Mouse (Mus musculus): Measurements from ENCODE around the gene Lmntd1. TPM values are rescaled to one million over a fixed set of nuclear protein-coding genes. Genes with fewer than 3 reads are reported as not detected.

Gene Lmntd1
- total RNA-seq, 4 experiments from 2014 or later: 0.15 TPM; not detected in 3

DNA sequence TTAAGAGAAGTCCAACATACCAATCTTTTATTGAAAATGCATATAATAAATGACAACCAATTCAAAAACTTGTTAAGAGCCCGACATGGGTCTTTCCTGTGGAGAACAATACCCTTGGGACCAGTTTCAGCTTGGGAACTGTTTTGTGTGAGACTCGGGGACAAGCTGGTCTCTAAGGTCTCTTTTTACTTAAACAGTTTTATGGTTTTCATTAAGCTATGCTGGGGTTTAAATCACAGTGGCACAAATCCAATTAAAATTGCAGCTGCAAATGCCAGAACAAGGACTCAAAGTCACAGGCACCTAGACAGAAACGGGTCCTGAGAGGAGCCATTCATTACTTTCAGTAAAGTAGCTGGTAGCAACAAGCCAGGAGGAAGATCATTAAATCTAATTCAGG is 8.9 kb downstream of the Lmntd1 start:
- no peak for DNase-seq (ENCODE audit: low spot score in 2 of 2)

DNA sequence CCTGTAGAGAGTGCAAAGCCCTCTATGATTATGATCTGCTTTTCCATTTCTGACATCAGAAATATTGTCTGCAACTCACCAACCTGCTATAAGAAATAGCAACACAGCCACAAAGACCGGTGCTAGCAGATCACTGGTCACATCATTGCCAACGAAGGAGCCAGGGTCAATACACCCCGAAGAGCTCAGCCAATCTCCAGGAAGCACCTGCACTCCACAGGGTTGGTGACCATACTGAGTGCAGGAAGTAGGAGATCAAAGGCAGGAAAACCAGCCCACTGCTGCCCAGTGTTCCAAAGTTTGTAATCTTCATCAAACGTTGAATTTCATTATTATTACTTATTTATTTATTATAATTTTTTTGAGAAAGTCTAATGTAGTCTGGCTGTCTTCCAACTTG is 9.5 kb downstream of the Lmntd1 start:
- no peak for DNase-seq (ENCODE audit: low spot score in 2 of 2)

DNA sequence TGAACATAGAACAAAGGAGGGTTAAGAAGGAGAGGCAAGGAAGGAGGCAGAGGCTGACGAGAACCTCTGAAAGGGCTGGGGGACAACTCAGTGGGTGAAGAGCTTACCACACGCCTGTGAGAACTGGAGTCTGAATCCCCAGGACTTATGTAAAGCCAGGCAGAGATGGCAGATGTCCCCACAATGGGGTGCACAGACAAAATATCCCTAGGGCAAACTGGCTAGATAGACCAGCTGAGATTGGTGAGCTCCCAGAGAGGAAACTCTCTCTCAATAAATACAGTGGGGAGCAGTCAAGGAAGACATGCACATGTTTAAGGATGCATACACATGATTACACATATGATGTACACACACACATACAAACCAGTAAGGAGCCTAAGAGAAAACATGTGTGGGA is 10.0 kb downstream of the Lmntd1 start:
- no peak for DNase-seq (ENCODE audit: low spot score in 2 of 2)

DNA sequence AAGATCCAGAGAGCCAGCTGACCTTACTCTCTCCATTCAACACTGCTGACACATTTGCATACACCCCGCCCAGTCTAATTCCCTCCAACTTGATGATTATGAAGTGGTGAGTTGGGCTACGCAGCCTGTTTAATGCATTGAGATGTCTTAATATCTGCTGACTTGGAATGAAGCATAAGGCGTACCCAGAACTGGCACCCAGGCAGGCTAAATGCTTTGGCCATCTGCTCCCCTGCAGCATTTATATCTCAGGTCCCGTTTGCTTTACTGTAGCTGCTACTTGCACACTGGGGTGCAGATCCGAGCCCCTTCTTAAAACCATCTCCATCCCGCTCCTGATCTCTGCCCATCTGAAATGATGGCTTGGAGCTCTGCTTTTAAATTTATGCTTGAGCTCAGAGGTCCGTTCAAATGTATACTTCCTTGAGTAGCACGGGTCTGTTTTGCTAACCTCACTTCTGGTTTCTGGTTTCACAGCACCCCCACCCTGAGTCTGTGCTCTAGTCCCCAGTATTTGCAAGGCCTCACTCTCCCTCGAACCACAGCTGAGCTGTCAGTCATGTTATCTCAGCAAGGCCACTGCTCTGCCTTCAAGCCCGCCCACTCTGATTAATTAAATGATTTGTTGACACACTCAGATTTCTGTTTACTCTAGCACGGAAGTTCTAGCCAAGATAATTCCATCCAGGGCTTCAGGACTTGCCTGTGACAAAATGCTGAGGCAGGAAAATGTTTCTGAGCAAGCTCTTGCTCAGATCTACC is 15.1 kb downstream of the Lmntd1 start:
- DNase-seq (ENCODE audit: low spot score in 2 of 2): no peak

DNA sequence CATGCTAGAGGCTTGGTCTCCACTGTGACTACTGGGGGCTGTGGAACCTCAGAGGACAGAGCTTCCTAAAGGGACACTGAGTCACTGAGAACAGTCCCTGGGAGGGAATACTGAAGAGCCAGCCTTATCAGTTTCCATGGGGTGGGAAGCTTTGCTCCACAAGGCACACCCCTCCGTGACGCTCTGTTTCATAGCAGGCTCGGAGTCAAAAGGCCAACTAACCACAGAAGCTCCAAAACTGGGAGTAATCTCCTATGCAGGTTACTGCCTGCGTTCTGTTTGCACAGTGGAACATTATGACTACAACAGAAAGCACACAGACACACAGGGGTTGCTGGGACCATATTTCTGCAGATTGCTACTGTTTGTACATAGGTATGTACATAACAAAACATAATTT is 18.2 kb downstream of the Lmntd1 start:
- DNase-seq (ENCODE audit: low spot score in 2 of 2): no peak

DNA sequence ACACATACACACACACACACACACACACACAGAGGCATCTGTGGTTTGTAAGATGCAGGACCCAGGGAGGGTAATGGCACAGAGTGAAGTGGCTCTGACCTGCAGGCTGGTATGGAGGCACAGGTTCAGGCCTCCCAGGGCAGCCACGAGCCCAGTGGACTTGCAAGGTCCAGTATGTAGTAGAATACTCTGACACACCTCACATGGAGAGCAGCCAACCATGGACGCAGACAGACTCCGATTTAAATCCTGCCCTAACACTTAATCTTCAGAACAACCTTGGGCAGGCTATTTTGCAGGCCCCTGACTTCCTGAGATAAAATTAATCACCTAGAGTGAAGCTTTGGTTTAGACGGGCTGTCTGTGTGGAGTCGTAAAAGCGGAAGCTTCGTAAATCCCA is 20.1 kb downstream of the Lmntd1 start:
- DNase-seq (ENCODE audit: low spot score in 2 of 2): no peak

DNA sequence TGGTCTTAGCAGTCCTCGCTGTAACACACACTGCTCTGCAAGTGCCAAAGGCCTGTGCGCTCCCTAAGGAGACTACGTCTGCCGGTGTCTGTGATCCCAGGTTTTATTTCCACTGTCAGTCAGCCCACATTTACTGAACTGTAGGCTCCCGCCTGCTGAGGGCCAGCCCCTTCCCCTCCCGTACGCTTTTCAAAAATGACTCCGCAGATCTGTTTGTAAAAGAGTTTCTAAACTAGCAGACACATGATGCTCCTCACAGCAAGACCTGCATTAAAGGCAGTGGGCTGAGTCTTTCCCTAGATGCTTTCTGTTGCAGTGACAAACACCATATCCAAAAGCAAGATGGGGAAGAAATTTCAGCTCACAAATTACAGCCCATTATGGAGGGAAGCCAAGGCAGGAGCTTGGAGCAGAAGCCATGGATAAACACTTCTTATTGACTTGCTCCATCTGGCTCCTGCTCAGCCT is 21.6 kb downstream of the Lmntd1 start:
- no peak for DNase-seq (ENCODE audit: low spot score in 2 of 2)

DNA sequence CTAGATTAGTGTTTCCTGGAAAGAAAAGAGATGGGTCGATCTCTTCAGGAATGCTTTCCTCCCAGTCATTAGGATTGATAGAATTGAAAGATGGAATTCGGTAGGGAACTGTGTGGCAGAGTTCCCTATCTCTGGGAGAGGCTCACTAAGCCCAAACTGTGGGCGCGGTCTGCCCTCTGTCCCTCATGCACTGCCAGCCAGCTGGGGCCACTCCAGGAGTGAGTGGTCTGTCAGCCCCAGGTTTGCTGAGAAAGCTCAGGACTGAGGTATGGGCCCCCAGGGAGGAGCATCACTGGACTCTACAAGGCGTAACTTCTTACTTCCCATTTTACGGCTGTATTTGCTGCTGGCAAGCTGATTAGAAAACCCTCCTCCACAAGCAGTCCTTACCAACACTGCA is 22.1 kb downstream of the Lmntd1 start:
- DNase-seq (ENCODE audit: low spot score in 2 of 2): no peak

DNA sequence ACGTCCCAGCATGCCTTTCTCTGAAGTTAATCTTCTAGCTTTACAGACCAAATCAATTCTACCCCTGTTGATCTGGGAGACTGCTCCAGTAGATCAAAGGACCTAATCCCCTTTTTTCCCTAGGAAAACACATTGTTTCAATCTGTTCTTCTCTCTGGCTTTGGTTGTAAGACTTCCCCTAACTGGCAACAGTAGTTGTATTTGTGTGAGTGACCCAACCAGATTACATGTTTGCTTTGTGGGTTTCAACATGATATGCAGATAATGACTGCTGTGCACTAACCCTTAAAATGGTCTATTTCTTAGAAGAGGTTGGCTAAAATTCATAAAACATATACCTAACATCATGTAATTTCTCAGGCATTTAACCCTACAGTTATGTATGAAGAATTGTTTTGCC is 22.5 kb downstream of the Lmntd1 start:
- DNase-seq (ENCODE audit: low spot score in 2 of 2): no peak

DNA sequence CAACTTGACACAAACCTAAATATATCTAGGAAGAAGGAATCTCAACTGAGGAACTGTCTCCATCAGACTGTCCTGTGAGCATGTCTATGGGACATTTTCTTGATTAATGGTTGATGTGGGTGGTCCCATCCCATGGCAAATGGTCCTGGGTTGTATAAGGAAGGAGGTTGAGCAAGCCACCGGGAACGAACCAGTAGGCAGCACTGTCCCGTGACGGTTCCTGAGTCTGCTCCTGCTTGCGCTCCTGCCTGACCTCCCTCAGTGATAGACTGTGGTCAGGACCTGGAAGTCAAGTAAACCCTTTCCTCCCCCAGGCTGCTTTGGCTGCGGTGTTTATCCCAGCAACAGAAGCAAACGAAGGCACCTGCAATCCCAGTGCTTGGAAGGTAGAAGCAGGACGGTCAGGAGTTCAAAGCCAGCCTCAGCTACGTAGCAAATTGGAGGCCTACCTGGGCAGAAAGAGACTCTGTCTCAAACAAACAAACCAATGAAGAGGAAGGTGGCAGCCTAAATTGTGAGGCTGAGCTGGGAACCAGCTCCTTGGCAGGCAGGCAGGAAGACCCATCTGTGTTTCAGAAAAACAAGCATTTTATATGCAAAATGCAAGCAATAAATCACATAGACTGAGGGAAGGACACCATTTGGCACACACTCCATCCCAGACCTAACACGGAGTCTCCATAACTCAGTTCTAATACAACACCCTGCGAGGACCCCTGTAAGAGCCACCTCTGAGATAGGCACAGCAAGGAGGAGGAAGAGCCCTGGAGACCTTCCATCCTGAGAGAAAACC is 23.4 kb downstream of the Lmntd1 start:
- no peak for DNase-seq (ENCODE audit: low spot score in 2 of 2)

DNA sequence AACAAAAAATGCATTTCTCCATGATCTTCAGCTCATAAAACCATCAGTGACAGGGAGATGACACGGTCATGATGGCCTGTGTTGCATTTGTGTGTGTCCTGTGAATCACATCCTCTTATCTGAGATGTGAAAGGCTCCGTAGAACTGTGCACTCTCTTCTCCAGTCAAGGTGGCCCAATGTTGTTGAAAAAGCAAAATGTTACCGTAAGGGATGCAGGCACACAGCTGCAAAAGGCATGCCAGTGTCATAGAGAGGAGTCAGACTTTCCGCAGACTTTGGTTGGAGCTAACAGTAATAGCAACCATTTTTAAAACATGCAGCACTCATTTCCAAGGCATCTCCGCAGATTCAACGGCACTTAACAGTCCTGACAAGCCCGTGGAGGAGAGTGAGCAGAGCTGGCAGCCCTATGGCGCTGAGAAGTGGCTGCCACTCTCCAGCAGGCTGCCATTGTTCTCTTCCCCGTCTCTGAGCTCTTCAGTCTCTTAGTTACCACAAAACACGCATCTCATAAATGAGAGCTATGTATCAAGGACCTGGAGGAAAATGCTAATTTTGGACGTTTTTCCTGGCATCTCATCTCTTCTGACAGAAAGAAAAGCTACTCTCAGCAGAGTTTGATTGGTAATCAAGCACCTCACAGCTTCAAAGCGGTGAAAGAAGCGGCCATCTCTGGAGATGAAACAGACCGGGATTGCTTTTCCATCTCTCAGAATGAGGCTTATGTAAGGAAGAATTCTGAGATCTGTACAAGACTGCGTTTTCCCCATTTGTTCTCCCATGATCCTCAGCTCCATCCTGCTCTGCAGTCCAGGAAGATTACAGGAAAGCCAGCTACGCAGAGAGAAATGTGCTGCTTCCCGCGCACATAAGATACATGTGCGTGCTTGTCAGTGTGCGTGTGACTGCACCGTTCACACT is 28.8 kb downstream of the Lmntd1 start:
- no peak for DNase-seq (ENCODE audit: low spot score in 2 of 2)

DNA sequence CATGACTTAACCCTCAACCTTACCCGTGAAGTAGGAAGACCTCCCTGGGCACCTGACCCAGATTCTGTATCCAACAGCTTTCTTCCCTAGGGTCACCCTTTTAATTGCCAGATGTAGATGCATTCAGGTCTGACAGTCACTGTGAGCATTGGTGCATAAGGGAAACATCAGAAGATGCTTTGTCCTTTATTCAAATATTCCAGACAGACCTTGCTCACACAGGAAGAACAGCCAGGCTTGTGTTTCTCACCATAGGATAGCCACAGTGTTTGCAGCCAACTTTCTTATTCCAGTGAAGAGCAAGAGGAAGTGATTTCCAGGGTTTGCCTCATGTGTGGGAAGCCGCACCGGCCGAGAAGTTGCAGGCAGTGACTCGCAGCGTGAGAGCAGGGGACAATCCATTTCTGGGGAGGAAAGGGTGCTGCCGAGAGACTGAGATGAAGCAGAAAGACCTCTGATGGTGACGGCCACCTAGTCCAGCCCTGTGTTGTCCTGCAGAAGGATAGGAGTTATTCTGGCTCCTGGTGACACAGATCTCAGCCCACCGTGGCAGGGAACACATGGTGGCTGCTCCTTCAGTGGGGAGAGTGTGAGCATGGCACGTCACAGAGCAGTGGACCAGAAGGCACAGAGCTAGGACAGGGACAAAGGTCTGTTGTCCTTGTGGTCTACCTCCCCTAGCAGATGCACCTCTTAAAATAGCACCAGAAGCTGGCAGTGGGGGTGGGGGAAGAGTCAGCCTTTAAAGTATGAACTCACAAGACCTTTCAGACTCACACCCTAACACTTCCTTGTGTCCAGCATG is 32.6 kb downstream of the Lmntd1 start:
- no peak for DNase-seq (ENCODE audit: low spot score in 2 of 2)

DNA sequence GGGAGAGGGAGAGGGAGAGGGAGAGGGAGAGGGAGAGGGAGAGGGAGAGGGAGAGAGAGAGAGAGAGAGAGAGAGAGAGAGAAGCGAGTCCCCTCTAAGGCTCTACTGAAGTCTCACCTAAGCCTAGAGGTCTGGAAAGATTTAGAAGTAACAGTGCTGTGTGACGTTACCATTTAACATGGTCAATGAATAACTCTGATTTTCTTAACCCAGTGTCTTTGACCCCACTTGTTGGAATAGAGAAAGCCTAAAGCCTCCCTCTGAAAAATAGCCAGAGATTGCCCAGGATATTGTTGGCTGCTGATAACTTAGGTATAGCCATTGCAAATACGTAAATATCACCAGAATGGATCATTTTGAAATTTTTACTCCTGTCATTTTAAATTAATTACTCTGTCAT is 34.4 kb downstream of the Lmntd1 start:
- DNase-seq (ENCODE audit: low spot score in 2 of 2): no peak

DNA sequence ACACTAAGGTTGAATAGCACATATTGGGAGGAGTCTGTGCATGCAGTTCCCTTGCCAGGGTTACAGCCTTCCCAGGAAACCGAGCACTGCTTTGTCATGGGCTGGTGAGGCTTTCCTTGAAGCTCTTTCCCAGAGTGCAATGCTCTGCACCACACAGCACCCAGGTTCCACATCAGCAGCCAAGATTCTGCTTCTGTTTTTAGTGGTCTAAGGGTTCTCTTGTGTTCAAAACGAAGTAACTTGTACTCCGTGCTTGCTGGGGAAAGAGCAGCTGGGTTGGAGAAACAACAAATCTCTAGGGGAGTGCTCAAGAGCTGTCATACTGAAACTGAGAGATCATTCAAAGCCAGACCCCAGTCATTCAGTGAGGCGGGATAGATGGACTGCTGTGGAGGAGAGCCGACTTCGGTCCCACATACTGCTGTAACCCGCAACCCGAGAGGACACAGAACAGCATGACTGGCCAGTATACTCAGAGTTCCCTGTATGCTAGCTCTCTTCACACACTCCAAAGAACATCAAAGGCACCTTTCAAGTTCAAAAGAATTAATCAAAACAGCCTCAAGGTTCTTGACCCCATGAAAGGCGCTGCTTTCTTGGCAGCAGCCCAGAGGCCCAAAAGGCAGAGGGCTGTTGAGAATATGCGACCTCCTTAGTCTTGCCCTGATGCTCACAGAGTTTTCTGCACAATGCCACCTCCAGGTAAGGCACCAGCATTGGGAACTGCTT is 35.5 kb downstream of the Lmntd1 start:
- no peak for DNase-seq (ENCODE audit: low spot score in 2 of 2)

DNA sequence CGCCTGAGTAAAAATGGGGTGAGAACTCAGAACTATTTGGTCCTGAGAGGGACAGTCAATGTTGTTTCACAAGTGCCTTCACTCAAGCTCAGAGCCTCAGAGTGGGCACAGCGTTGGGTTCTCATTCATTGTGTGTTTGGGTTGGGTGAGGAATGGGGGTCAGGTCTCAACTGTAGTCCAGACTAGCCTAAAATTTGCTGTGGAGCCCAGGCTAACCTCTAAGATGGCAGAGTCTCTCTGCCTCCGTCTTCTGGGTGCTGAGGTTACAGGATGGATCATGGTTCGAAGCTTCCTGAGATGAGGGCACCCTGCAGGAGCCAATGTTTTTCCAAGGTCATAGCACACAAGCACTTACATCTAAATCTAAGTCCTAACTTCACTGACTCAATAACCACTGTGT is 37.4 kb downstream of the Lmntd1 start:
- no peak for DNase-seq (ENCODE audit: low spot score in 2 of 2)

DNA sequence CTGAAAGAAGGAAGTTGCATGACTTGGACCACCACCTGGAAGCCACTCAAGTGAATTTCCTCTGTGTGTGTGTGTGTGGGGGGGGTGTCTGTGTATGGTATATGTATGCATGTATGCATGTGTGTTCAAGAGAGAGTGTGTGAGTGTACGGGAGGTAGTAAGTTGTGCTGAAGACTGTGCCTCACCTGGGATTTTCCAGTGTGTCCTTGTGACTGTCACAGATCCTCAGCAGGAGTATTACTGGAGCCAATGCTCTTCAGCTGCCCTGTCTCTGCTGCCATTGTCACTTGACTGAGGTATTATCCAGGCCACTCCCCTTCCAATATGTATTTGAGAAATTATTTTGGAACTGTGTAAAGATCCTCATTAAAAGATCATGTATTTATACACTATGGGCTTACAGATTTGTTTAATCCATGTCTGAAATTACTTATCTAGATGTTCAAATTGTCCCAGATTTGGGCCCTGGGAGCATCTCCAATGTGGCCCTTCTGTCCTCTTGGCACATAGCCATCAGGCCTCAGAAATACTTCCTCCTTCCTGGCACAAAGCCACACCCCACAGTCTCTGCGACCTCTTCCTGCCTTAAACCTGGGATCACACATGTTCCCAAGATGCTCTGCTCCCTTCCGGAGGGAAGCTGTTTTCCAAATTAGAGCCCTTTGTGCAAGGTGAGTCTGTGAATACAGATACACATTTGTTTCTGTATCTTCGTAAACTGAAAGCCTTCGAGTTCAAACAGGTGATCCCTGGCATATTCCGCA is 40.7 kb downstream of the Lmntd1 start:
- no peak for DNase-seq (ENCODE audit: low spot score in 2 of 2)

DNA sequence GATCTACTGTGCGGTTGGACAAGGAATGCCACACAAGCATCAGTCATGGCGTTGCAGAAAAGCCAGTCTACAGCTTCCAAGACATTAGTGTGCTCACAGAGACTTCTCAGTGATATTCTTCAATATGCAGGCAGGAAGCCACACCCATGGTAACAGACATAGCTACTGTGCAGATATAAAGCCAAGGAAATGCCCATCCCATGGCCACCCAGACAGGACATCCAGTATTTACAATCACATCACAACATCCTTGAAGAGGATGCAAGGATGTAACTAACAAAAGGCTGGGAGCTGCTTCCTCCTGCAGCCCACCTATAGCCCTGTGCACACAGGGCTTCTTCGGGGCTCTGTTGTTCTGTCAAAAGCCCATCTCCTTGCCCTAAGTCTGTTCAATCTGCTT is 45.4 kb downstream of the Lmntd1 start:
- no peak for DNase-seq (ENCODE audit: low spot score in 2 of 2)

DNA sequence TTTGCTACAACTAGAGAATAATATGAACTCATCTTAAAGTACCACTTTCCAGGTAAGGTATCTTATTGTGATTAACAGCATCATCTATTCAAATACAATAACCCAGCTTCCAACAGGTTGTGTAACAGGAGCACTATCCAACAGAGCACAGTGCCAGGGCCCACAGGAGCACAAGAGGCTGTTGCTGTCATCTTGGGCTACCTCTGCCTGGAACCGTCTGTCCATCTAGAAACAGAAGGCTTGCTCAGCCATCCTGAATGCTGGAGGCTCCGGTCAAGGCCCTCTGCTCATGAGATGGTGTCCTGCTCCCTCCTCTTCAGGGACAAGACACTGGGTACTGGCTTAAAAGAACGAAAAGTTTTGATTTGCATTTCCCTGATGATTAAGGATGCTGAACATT is 46.3 kb downstream of the Lmntd1 start:
- no peak for DNase-seq (ENCODE audit: low spot score in 2 of 2)

DNA sequence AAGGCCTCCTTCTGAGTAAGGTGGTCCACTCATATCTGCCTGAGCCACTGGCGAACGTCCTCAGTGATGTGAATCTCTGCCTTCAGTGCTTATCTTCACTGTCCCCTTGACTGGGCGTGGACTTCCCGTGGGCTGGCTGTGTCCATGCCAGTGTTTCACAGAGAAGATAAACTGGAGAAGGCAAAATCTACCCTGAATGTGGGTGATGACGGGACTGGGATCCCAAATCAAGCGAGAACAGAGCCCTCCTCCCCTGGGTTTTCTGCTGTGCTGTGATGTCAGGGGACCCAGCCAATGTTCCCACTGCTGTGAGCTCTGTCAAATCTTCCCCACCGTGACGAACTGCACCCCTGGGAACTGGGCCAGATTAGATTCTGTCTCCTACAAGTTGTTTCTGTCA is 46.8 kb downstream of the Lmntd1 start:
- DNase-seq (ENCODE audit: low spot score in 2 of 2): no peak

DNA sequence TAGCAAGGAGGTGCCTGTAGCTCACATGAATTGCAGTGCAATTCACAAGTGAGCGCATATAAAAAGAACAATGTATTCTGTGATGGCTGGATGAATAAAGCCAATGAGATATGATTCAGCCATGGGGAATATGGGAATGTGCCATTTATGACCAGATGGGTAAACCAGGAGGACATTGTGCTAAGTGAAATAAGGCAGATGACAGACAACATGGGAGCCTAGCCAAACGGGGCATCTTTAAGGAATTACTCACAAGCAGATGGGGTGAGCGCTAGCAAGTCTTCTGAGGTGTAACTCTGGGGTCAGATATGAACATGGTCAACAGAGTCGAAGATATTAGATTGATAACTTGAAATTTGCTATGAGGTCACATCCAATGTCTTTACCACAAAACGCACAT is 48.5 kb downstream of the Lmntd1 start:
- DNase-seq (ENCODE audit: low spot score in 2 of 2): no peak
